Mouse (Mus musculus) hindbrain, embryonic 16.5 days (tissue): ENCODE measurements around the gene Tiparp. TPM values are rescaled to one million over a fixed set of nuclear protein-coding genes. Genes with fewer than 3 reads are reported as not detected.

Experiments used
- ATAC-seq: fragments of 200-750 bp; cut with Nextera tagmentation; 2 replicates; pipeline ENCODE4 v1.8.0; 2017; ENCODE audit warnings: moderate TSS enrichment, moderate library complexity
- H3K27ac ChIP-seq: fragments of 300-500 bp; sonication (generic); 2 replicates; pipeline ENCODE4 v1.5.1; 2014; ENCODE audit warnings: low read depth, mild to moderate bottlenecking, control low read depth, low read length, moderate library complexity
- H3K27me3 ChIP-seq: fragments of 300-500 bp; sonication (generic); replicated peaks from 2 replicates; pipeline ENCODE4 v1.6.1; 2014; ENCODE audit warnings: low read length; ENCODE audit not compliant: control insufficient read depth, insufficient read depth
- H3K36me3 ChIP-seq: fragments of 300-500 bp; sonication (generic); 2 replicates; pipeline ENCODE4 v1.6.1; 2014; ENCODE audit warnings: mild to moderate bottlenecking, low read length, moderate library complexity, mixed read lengths; ENCODE audit not compliant: control insufficient read depth, insufficient read depth
- H3K4me1 ChIP-seq: fragments of 300-500 bp; sonication (generic); 2 replicates; pipeline ENCODE4 v1.6.1; 2014; ENCODE audit warnings: low read depth, low read length; ENCODE audit not compliant: control insufficient read depth, insufficient read depth
- H3K4me2 ChIP-seq: fragments of 300-500 bp; sonication (generic); 2 replicates; pipeline ENCODE4 v1.6.1; 2014; ENCODE audit warnings: mild to moderate bottlenecking, low read length, control low read depth, moderate library complexity
- H3K4me3 ChIP-seq: fragments of 300-500 bp; sonication (generic); 2 replicates; pipeline ENCODE4 v1.5.1; 2014; ENCODE audit warnings: mild to moderate bottlenecking, low read length, control low read depth, moderate library complexity
- H3K9ac ChIP-seq: fragments of 300-500 bp; sonication (generic); 2 replicates; pipeline ENCODE4 v1.6.1; 2014; ENCODE audit warnings: low read depth, mild to moderate bottlenecking, control low read depth, low read length, moderate library complexity
- H3K9me3 ChIP-seq: fragments of 300-500 bp; sonication (generic); 2 replicates; pipeline ENCODE4 v1.6.1; 2014; ENCODE audit warnings: mild to moderate bottlenecking, low read length, moderate library complexity; ENCODE audit not compliant: control insufficient read depth
- WGBS: fragments of 180-500 bp; shearing (Covaris S2); extraction: QIAGEN DNeasy Blood & Tissue Kit; methylation state at CpG from one replicate; pipeline ENCODE4 v1.1.7; 2014; 5-methylcytosine and 5-hydroxymethylcytosine counted together
- polyA plus RNA-seq: library from polyadenylated mRNA; unstranded; fragments of >200 nt; fragmentation: Nextera tagmentation; extraction: Ambion mirVana; gene quantifications from 2 replicates; pipeline ENCODE4 v1.2.1, GENCODE M21; 2015

The Tiparp gene
- polyA plus RNA-seq, 1 experiment from 2014 or later = 34.8 TPM

DNA sequence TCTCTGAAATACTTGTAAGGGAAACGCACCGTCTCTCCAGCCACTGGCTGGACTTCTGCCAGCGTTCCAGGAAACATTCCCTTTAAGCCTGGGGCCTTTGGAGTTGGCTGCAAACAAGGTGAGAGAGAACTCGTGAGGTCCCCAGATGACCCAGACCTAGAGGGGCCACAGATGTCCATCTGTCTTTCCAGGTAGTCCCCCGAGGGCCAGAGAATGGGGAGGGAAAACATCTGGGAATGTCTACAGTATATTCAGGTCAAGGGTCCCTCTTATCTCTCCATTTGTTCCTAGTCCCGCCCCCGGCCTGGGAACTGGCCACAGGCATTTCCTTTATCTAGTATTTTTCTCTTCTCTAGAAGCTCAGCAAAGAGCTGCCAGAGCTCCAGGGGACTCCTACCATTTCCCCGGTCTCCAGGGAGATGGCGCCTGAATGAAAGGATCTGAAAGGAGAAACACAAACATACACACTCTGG lies 33.9 kb upstream of the Tiparp start:
- H3K4me2 ChIP-seq = peak overlapping the region; percentile 39
- 34% methylated on average over 9 of the region's 9 CpGs for WGBS
- no peak overlapping the region for H3K9ac ChIP-seq
- H3K4me3 ChIP-seq = no peak overlapping the region; the same call in 1 of the 2 replicates
- ATAC-seq = peak; percentile 73
- H3K27me3 ChIP-seq = no peaks in the 10 kb centered on the region
- no peaks in the 10 kb centered on the region for H3K36me3 ChIP-seq
- H3K4me1 ChIP-seq = no peaks in the 10 kb centered on the region
- peak overlapping the region; percentile 56 for H3K27ac ChIP-seq
- no peaks in the 10 kb centered on the region for H3K9me3 ChIP-seq

- H3K27ac ChIP-seq = no peak overlapping the region
- H3K9me3 ChIP-seq = no peaks in the 10 kb centered on the region
- 88% methylated on average over 2 of the region's 2 CpGs for WGBS
- ATAC-seq = no peak
- H3K36me3 ChIP-seq = no peaks in the 10 kb centered on the region
- H3K4me3 ChIP-seq = no peak overlapping the region
- H3K4me1 ChIP-seq = no peaks in the 10 kb centered on the region
- no peak overlapping the region for H3K9ac ChIP-seq
- H3K4me2 ChIP-seq = no peak overlapping the region
- H3K27me3 ChIP-seq = no peaks in the 10 kb centered on the region
These were observed 20.4 kb upstream of the Tiparp start for GRCm38 (mm10) chr3:65507766-65508165.

GRCm38 (mm10) chr3:65510588-65510987 lies 17.6 kb upstream of the Tiparp start:
- no peaks in the 10 kb centered on the region for H3K36me3 ChIP-seq
- no peak overlapping the region for H3K4me3 ChIP-seq
- no peaks in the 10 kb centered on the region for H3K4me1 ChIP-seq
- H3K9me3 ChIP-seq = no peaks in the 10 kb centered on the region
- no peak overlapping the region for H3K4me2 ChIP-seq
- WGBS = 90% methylated on average over 2 of the region's 2 CpGs
- no peaks in the 10 kb centered on the region for H3K27me3 ChIP-seq
- ATAC-seq = no peak
- no peak overlapping the region for H3K9ac ChIP-seq
- H3K27ac ChIP-seq = no peak overlapping the region

GRCm38 (mm10) chr3:65515751-65516150 lies 12.5 kb upstream of the Tiparp start:
- Histone ChIP-seq H3K4me3 (no peak overlapping the region), H3K36me3 (no peaks in the 10 kb centered on the region), H3K4me1 (peaks cover 4% of the 10 kb centered on the region), H3K27me3 (no peaks in the 10 kb centered on the region), H3K4me2 (no peak overlapping the region), H3K9ac (no peak overlapping the region), H3K27ac (no peak overlapping the region), H3K9me3 (no peaks in the 10 kb centered on the region)
- no peak for ATAC-seq
- 85% methylated on average over 2 of the region's 2 CpGs for WGBS

GRCm38 (mm10) chr3:65516526-65516925 lies 11.7 kb upstream of the Tiparp start:
- Histone ChIP-seq H3K4me3 (no peak overlapping the region), H3K9me3 (no peaks in the 10 kb centered on the region), H3K36me3 (no peaks in the 10 kb centered on the region), H3K4me2 (no peak overlapping the region), H3K27me3 (no peaks in the 10 kb centered on the region), H3K4me1 (peaks cover 4% of the 10 kb centered on the region), H3K9ac (no peak overlapping the region), H3K27ac (no peak overlapping the region)
- ATAC-seq = no peak
- 90% methylated on average over 1 of the region's 1 CpGs for WGBS

DNA sequence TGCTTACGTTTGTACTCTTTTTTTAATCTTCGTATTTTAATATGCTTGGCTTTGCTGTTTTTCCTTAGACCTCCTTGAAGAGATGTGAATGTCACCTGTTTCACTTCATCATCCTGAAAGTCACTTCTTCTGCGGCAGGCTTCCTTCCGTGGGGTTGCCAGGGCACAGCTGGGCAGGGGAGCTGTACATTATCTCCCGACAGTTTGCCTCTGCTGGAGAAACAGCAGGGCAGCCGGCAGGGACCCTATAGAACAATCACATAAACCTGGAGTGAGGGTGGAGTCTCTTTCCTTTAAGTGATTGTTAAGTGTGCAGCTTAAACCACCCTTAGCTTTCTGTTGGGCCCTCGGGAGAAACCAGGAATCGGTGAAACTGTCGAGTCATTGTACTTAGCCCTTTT lies 11.1 kb upstream of the Tiparp start:
- H3K4me3 ChIP-seq = no peak overlapping the region
- 0 out of 2 replicates have a peak overlapping the region, but pooled peaks have one; percentile 7 for H3K4me2 ChIP-seq
- no peaks in the 10 kb centered on the region for H3K9me3 ChIP-seq
- H3K9ac ChIP-seq = no peak overlapping the region
- ATAC-seq = no peak
- no peaks in the 10 kb centered on the region for H3K27me3 ChIP-seq
- WGBS = 24% methylated on average over 9 of the region's 9 CpGs
- no peak overlapping the region for H3K27ac ChIP-seq
- H3K4me1 ChIP-seq = peaks cover 4% of the 10 kb centered on the region
- no peaks in the 10 kb centered on the region for H3K36me3 ChIP-seq

DNA sequence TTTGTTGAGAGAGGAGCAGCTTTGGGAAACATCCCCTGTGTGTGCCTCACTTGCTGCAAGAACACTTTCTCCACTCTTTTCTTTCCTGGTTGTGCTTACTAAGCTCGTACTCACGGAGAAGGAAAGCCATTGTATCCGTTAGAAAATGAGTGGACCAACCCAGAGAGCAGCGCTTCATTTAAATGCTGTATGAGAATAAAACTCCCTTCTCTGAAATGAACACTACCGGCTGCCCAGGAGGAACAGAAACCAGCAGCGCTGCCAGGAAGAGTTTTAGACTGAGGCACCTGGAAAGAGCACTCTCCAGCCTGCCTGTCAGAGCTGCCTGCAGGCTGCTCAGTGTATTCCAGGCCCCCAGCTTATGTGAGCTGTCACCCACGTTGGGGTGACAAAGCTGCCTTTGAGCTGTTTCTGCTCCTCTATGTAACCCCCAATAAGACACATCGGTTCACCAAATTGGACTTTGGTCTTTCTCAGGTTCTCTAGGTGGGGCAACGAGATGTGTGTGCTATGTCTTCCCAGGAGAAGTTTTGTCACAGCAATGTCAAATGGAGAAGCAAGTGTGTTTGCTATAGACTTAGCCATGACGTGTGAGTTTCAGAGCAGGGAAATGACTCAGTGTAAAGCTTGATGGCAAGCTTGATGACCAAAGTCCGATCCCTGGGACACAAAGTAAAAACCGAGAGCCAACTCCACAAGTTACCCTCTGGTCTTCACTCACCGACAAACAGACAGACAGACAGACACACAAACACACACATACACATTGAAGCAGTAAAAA lies 10.3 kb upstream of the Tiparp start:
- no peak overlapping the region for H3K9ac ChIP-seq
- H3K36me3 ChIP-seq = no peaks in the 10 kb centered on the region
- no peak overlapping the region for H3K4me3 ChIP-seq
- H3K9me3 ChIP-seq = no peaks in the 10 kb centered on the region
- ATAC-seq = no peak
- WGBS = 45% methylated on average over 13 of the region's 13 CpGs
- no peak overlapping the region for H3K27ac ChIP-seq
- peaks cover 4% of the 10 kb centered on the region for H3K4me1 ChIP-seq
- no peaks in the 10 kb centered on the region for H3K27me3 ChIP-seq
- peak overlapping the region; percentile 28; the same call in 1 of the 2 replicates for H3K4me2 ChIP-seq

GRCm38 (mm10) chr3:65521391-65521790 lies 6.8 kb upstream of the Tiparp start:
- Histone ChIP-seq H3K27me3 (no peaks in the 10 kb centered on the region), H3K9ac (no peak overlapping the region), H3K4me1 (peaks cover 4% of the 10 kb centered on the region), H3K9me3 (no peaks in the 10 kb centered on the region), H3K36me3 (no peaks in the 10 kb centered on the region), H3K4me3 (no peak overlapping the region), H3K4me2 (no peak overlapping the region), H3K27ac (no peak overlapping the region)
- 84% methylated on average over 1 of the region's 1 CpGs for WGBS
- no peak for ATAC-seq

DNA sequence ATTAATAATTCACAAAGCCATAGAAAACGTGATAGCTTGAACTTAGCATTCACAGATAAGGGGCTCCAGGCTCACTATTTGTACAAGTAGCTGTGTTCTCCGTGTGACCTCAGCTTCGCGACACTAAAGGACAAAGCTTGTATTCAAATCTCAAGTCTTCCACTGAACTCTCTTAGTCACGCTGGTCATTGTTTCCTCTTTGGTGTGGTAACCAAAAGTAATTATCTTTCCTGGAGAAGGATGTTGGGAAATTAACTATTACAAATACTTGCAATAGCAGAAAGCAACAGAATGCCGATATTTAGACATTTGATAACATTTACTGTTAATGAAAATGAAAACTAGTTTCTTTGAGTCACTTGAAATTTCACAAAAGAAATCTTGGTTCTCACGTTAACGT lies 4.8 kb upstream of the Tiparp start:
- Histone ChIP-seq H3K36me3 (no peaks in the 10 kb centered on the region), H3K4me1 (no peaks in the 10 kb centered on the region), H3K4me2 (no peak overlapping the region), H3K9ac (no peak overlapping the region), H3K27me3 (no peaks in the 10 kb centered on the region), H3K4me3 (no peak overlapping the region), H3K9me3 (no peaks in the 10 kb centered on the region), H3K27ac (no peak overlapping the region)
- ATAC-seq = no peak
- 44% methylated on average over 8 of the region's 8 CpGs for WGBS
